Mouse (Mus musculus): ENCODE data around the gene Rev1.

DNA sequence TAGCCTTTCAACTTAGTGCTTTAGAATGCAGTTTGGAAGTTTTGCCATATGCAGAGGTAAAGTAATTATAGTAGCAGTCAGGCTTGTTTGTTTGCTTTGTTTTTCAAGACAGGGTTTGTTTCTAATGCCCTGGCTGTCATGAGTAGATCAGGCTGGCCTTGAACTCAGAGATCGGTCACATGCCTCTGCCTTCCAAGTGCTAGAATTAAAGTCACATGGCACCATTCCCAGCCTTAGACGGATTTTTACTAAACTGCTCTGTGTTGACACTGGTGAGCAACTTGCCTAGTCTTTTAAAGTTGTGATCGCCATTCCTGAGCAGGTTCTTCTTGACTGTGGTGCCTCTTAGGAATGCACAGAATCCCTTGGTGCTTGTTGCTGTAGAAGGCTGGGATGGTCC, 122.9 kb downstream of the Rev1 start:
- no peak for TF ChIP-seq CTCF (IDR thresholded peaks at IDR 0.05; ENCODE audit: low read depth)
- TF ChIP-seq EP300 (IDR thresholded peaks at IDR 0.05; ENCODE audit: low read depth): no peak
